Mouse (Mus musculus) heart, postnatal 10 days (tissue): Measurements from ENCODE around the gene Slc35e3. TPM values are rescaled to one million over a fixed set of nuclear protein-coding genes. Genes with fewer than 3 reads are reported as not detected.
A peak's percentile ranks its signal among the peaks of the same experiment; 100 is the strongest.

Experiments used
- DNase-seq, 2 experiments: peaks; one replicate each; pipeline ENCODE4 v3.0.0; 2021
- intact Hi-C: fragments of 180-260 bp; cut with DNase I; formaldehyde crosslinking; loops from one replicate; pipeline ENCODE4 v1.15.1; 2025
- total RNA-seq, 2 experiments: library from RNA; stranded (reverse); gene quantifications; 2 replicates each; pipeline ENCODE4 v1.2.3; 2021

Gene Slc35e3
- 1 to 10 TPM; 7.4 to 8.5 TPM for total RNA-seq

DNA sequence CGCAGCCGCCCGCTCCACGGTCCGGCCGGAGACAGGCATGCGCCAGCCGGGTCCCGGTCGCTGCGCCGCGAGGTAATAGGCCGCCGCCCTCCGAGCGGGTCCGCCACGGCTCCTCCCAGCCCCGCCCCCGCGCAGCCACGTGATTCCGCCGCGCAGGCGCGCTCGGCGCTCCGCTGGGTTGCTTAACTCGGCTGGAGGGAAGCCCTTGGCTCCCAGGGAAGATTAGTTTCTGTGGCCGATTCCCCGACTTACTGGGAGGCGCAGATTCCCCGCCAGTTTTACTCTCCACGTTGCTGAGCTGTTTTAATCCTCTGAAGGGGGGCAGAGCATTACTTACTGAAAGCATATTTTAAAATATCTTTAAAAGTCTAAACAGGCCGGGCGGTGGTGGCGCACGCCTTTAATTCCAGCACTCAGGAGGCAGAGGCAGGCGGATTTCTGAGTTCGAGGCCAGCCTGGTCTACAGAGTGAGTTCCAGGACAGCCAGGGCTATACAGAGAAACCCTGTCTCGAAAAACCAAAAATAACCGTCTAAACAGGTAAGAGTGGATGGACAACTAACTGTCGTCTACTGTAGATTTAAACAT is at the start of gene Slc35e3:
Gene Slc35e3, minus strand, starts transcription at position 69 of the 587 bp plus-strand sequence.
- DNase-seq, result peak; percentile 97 to 98
- intact Hi-C loops, result no loop called here

- intact Hi-C loops, result no loop called here
- DNase-seq, result no peak
These were observed 49.0 kb upstream of the Slc35e3 start for GRCm38 (mm10) chr10:117795206-117795605.

GRCm38 (mm10) chr10:117793436-117794030 is 47.4 kb upstream of the Slc35e3 start:
- peak in 1 of 2 experiments; percentile 20 for DNase-seq
- intact Hi-C loops, result loop anchor here (2.0 to 5.0 kb wide), 3 partner anchors 51 to 319 kb away; no protein-coding TSS in a partner anchor

DNA sequence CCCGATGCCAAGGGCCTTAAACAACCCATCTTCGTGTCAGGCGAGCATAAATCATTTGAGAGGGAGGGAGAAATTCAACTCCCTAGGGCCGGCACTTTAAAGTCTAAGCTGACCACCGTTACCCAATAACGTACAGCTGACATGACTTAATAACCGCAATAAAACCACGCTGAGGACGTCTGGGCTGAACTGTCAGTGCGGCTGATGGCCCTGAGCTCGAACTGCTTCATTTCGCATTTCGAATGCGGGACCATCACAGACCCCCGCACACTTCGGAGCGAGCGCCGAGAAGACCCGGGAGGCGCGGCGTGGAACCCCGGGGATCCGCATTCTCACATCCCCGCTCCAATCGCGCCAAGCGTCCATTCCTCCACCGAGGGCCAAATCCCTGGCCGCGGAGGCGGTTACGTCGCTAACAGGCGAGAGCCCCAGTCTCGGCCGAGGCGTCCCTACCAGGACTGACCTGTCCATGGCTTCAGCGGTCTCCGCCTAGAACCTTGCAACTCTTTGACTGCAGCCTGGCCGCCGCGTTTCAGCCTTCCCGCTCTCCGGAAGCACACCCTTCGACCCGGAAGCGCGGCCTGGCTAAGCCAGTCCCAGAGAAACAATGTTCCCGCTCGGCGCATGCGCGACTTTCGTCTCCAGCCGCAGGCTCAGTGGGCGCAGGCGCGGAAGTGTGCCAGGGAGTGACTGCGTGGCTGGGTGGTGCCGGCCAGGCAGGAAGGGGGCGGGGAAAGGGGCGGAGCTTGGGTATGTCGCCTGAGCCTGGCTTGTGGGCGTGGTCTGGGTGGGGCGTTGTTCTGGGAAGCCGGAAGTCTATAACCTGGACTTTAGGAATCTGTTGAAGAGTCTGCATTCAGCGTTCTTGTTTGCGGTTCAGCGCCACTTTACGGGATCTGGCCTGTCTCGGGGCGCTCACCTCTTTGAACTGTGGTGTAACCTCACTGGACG is 46.3 kb upstream of the Slc35e3 start, which contains the start of gene Nup107:
Gene Nup107, minus strand, starts transcription at position 565 of the 951 bp plus-strand sequence.
- intact Hi-C loops, result loop anchor here (2.0 to 5.0 kb wide), 3 partner anchors 52 to 320 kb away; no protein-coding TSS in a partner anchor
- DNase-seq, result peak; percentile 100

DNA sequence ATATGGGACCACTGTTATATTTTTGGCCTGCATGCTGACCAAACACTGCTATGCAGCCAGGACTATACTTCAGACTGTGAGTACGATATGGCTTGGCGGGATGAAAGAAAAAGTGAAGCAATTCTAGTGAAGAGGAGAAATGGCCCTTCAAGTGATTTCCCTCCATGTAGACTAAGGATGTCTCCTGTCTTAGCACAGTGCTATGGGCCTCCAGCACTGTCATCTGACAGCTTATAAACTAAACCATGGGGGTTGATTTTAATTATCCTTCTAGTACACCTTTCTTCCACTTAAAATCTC is 45.0 kb upstream of the Slc35e3 start:
- intact Hi-C loops, result loop anchor here (5.0 kb wide), 2 partner anchors 221 to 321 kb away; no protein-coding TSS in a partner anchor
- no peak for DNase-seq

- intact Hi-C loops, result loop anchor here (5.0 kb wide), 2 partner anchors 222 to 322 kb away; no protein-coding TSS in a partner anchor
- DNase-seq, result no peak
These were observed 44.4 kb upstream of the Slc35e3 start for GRCm38 (mm10) chr10:117790421-117791170.

GRCm38 (mm10) chr10:117790011-117790410 is 43.8 kb upstream of the Slc35e3 start:
- no peak for DNase-seq
- intact Hi-C loops, result loop anchor here (5.0 kb wide), 2 partner anchors 222 to 322 kb away; no protein-coding TSS in a partner anchor

DNA sequence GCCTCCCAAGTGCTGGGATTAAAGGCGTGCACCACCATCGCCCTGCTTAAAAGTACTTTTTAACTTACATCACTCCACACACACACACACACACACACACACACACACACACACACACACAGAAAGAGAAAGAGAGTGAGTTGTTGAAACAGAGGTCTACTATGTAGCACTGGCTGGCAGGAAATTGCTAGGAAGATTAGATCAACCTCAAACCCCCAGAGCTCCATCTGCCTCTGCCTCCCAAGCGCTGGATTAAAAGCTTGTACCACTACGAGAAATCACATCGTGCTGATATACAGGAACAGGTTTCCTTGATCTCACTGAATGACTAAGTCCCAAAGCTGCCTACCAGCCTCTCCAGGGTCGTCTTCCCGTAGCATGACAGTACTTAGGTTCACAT is 38.5 kb upstream of the Slc35e3 start:
- intact Hi-C loops, result no loop called here
- DNase-seq, result no peak

DNA sequence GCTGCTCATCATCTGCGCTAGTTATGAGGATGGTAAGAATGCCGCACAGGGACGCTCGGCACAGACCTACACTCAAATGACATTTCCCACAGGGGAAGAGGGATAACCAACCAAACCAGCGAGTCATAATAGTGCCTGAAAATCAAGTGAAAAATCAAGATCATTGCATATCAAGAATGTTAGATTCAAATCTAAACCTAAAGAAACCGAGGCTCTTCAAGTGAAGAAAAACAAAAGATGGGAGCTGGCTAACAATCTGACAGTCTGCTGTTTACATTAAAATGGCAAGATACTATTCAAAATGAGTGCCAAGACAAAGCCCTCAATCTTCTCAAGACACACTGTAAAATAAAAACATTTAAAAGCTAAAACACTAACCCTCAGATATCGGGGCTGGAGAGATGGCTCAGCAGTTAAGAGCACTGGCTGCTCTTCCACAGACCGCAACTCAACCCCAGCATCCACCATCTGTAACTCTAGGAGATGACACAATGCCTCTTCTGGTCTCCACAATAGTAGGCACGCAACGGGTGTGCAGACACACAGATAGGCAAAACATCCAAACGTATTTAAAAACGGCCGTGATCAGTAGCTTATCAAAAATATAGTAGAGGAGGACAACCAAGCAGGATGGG is 37.7 kb upstream of the Slc35e3 start:
- intact Hi-C loops, result no loop called here
- no peak for DNase-seq

DNA sequence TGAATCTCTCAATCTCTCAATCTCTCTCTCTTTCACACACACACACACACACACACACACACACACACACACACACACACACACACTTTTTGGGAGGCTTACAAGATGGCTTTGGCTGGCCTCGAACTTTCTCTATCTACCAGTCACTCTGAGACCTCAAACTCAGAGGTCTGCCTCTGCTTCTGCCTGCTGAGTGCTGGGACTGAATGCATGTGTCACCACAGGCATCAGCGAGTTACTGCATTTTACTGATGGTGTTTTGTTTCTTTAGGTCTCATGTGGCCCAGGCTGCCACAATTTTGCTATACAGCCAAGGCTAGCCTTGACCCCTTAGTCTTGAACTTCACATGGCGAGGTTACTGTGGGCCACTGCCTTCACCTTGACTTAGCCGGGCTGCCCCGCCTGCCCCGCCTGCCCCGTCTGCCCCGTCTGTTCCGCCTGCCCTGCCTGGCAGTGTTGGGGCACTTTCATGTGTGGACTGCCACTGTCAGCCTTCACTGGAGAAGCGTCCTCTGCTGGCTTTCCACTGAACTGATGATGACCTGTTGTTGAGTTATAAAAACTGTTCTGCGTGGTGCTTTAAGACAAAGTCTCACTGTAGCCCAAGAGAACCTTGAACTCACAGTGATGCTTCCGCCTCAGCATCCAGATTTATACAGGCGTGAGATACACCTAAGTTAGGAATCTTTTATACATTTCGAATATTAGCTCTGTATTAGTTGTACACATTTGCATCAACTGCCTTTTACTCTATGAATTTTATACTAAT is 36.5 kb upstream of the Slc35e3 start:
- no peak for DNase-seq
- intact Hi-C loops, result no loop called here

- intact Hi-C loops, result no loop called here
- DNase-seq, result no peak
These were observed 35.9 kb upstream of the Slc35e3 start for GRCm38 (mm10) chr10:117782056-117782455.

DNA sequence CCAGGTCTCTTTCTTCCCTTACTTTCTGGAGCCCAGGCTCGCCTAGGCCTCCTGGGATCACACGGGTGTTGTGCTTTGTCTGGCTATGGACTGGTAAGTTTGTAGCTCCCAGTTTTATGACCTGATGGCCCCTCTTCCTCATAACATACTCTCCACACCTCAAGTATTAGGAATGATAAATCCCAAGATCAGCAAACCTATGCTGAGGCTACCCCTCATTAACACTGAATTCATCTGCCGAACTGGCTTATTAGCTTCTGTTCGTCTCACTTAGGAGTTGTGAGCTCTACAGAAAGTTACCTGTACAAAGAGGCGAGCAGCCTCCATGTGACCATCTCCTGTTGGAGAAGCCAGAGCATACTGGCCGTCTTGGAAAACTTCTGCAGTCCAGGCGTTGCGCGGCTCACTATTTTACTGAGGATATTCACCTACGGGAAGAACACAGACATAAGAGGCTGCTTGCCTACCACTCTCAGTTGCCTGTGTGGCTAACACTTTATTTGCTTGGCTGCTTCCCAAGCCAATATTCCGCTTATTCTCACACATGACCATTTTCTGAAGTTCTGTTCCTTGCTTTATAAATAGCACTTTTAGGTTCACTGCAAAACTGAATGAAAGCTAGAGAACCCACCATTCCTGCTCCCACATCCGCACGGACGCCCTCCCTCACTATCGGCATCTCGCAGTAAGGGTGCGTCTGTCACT is 35.0 kb upstream of the Slc35e3 start:
- intact Hi-C loops, result no loop called here

DNA sequence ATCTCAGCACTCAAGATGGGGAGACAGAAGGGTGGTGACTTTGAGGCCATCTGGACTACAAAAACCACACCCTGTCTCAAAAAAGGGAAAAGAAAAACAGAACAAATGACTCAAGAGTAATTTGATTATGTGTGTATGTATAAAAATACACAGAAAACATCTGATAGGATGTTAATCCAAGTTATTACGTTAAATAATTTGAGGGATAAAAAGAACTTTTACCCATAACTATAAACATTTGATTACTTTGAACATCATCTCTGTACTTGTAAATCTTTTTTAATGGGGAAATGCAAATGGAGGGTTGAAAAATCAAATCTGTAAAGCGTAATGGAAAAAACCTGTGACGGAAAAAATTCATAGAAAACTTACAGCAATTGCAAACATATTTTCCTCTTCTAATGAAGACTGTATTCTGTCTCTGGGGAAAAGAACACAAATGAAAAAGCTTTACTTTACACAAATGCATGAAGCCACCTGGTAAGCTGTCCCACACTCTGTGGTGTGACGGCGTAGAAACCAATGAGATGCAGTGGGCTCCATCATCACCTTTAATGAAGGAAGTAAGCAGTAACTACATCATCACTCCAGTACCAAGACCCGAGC is 34.2 kb upstream of the Slc35e3 start:
- no peak for DNase-seq
- intact Hi-C loops, result no loop called here

More for the DNA sequence above, 35.0 kb upstream of the Slc35e3 start:
- DNase-seq, result no peak

DNA sequence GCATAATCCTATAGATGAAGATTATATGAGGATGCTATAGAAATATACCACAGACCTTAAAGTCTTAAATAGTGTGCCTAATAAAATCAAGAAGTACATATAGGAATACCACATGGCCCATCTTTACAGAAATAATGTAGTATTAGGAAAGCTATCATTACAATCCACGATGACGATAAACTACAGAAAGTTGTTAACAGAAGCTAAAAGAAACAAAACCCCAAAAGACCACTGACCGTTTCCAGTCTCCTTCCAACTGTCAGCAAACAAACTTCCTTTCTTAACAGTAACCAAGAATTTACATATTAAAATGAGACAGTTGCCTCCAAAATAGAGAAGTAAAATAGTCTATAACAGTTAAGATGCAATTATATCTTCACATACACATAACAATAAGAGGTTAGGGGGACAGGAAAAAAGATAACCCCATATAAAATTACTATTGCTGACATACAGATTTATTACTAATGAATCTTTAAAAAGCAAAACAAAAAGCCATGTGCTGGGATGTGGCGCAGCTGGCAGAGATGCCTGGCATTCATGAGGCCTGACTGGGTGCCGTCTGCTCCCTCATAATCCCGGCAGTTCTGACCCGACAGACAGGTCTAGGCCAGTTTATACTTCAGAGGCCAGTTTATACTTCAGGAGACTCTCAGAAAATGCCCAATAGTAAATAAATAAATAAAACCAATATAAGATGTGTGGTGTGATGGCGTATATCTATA is 33.6 kb upstream of the Slc35e3 start:
- intact Hi-C loops, result no loop called here
- DNase-seq, result no peak

DNA sequence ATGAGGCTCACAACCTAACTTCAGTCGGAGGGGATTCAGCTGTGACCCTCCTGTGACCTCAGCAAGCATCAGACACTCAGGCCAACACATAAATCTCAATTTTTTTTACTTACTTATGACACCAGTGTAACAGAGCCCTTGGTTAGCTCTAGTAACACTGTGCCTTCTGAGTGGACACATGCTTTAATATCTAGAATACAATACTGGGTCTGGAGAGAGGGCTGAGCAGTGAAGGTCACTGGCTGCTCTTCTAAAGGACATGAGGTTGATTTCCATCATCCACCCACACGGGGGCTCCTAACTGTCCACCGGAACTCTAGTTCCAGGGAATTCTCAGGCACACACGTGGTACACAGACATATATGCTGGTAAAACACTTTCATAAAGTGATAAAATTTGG is 32.8 kb upstream of the Slc35e3 start:
- intact Hi-C loops, result no loop called here
- DNase-seq, result no peak

DNA sequence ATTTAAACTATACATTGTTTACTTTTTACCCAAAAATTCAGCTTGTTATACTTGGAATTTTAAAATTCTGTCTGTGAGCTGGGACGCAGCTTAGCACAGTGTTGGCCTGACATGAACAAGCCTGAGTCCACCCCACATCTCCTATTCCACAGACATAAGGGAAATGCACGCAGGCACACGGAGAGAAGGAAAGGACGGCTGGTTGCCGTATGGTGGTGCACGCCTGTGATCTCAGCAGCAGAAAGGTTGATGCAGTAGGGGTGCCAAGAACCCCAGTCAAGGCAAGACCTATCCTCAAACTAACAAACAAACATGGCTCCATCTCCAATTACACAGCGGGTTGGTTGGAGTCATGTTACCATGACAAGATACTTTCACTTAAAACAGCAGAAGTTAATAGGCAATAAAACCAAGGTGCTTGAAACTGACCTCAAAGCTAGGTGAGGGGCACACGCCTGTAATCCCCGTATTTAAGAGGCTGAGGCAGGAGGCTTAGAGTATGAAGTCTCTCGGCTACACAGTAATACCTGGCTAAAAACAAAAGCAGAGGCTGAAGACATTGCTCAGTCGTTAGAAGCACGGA is 32.3 kb upstream of the Slc35e3 start:
- no peak for DNase-seq
- intact Hi-C loops, result no loop called here
